Mouse (Mus musculus): ENCODE results near the gene Irf9.

Gene Irf9

GRCm38 (mm10) chr14:55616844-55617243, 13.5 kb downstream of the Irf9 start:
- no peak for DNase-seq

GRCm38 (mm10) chr14:55617822-55618221, 14.5 kb downstream of the Irf9 start, which contains the start of gene Rec8:
TSS of gene Rec8 (plus strand) at chr14:55618037.
- DNase-seq, result no peak

- no peak for DNase-seq
Observed at GRCm38 (mm10) chr14:55618486-55619195, 15.3 kb downstream of the Irf9 start.

- no peak for DNase-seq
Observed at GRCm38 (mm10) chr14:55628077-55628827, 24.9 kb downstream of the Irf9 start.

- DNase-seq, result peak; percentile 82
Observed at GRCm38 (mm10) chr14:55629312-55629711, 25.9 kb downstream of the Irf9 start.

- DNase-seq, result no peak
Observed at GRCm38 (mm10) chr14:55634874-55635522, 31.6 kb downstream of the Irf9 start.

GRCm38 (mm10) chr14:55635523-55636007, 32.2 kb downstream of the Irf9 start, which contains the start of gene Ipo4:
TSS of gene Ipo4 (minus strand) at chr14:55635957.
- peak; percentile 87 for DNase-seq

GRCm38 (mm10) chr14:55637795-55638194, 34.4 kb downstream of the Irf9 start, which contains the start of gene Gm49378:
TSS of gene Gm49378 (minus strand) at chr14:55637895.
- DNase-seq, result no peak

- DNase-seq, result no peak
Observed at GRCm38 (mm10) chr14:55640816-55641215, 37.4 kb downstream of the Irf9 start.

GRCm38 (mm10) chr14:55641291-55641690, 37.9 kb downstream of the Irf9 start:
- no peak for DNase-seq

- no peak for DNase-seq
Observed at GRCm38 (mm10) chr14:55642679-55643059, 39.3 kb downstream of the Irf9 start.

- peak; percentile 87 for DNase-seq
Observed at GRCm38 (mm10) chr14:55643060-55643907, 39.9 kb downstream of the Irf9 start, which contains the start of gene Tm9sf1. TSS of gene Tm9sf1 (minus strand) at chr14:55643806.

- peak; percentile 46 for DNase-seq
Observed at GRCm38 (mm10) chr14:55644261-55644888, 41.0 kb downstream of the Irf9 start.

- no peak for DNase-seq
Observed at GRCm38 (mm10) chr14:55649884-55650283, 46.5 kb downstream of the Irf9 start, which contains the start of gene Tssk4. TSS of gene Tssk4 (plus strand) at chr14:55650184.

GRCm38 (mm10) chr14:55651528-55651927, 48.2 kb downstream of the Irf9 start:
- peak; percentile 46 for DNase-seq

GRCm38 (mm10) chr14:55656935-55657334, 53.6 kb downstream of the Irf9 start:
- DNase-seq, result no peak

- DNase-seq, result no peak
Observed at GRCm38 (mm10) chr14:55658011-55658410, 54.6 kb downstream of the Irf9 start.
